Mouse (Mus musculus) hindbrain, embryonic 14.5 days (tissue): ENCODE measurements at regions not wholly inside any gene's neighbourhood (a gene's known extent, or its start where the extent isn't known, plus 50 kb on each side); places are given as distances from the start of the nearest gene placed in this dataset.
"Not testable (repeated sequence)": the region's sequence is repeated elsewhere in the genome, so short reads cannot be mapped to it uniquely, and the experiment has no call there.

ENCODE experiments used
- ATAC-seq: fragments of 200-750 bp; cut with Nextera tagmentation; 2 replicates; pipeline ENCODE4 v1.8.0; 2017; ENCODE audit warnings: moderate number of reproducible peaks, mild to moderate bottlenecking, moderate TSS enrichment, moderate library complexity; ENCODE audit not compliant: low FRiP score
- DNase-seq: peaks from one replicate; pipeline ENCODE4 v3.0.0-alpha.2; 2015; ENCODE audit warnings: low spot score
- H3K27ac ChIP-seq: fragments of 300-500 bp; sonication (generic); 2 replicates; pipeline ENCODE4 v1.5.1; 2014; ENCODE audit warnings: mild to moderate bottlenecking, moderate library complexity
- H3K27me3 ChIP-seq: fragments of 300-500 bp; sonication (generic); 2 replicates; pipeline ENCODE4 v1.6.1; 2014; ENCODE audit warnings: mild to moderate bottlenecking, low read length, mixed read lengths; ENCODE audit not compliant: control insufficient read depth, insufficient read depth
- H3K36me3 ChIP-seq: fragments of 300-500 bp; sonication (generic); replicated peaks from 2 replicates; pipeline ENCODE4 v1.6.1; 2014; ENCODE audit not compliant: control insufficient read depth, insufficient read depth
- H3K4me1 ChIP-seq: fragments of 300-500 bp; sonication (generic); replicated peaks from 2 replicates; pipeline ENCODE4 v1.6.1; 2014; ENCODE audit warnings: antibody characterized with exemption, low read length, mixed read lengths; ENCODE audit not compliant: control insufficient read depth, insufficient read depth
- H3K4me2 ChIP-seq: fragments of 300-500 bp; sonication (generic); replicated peaks from 2 replicates; pipeline ENCODE4 v1.6.1; 2014; ENCODE audit warnings: mild to moderate bottlenecking, moderate library complexity
- H3K4me3 ChIP-seq: fragments of 300-500 bp; sonication (generic); replicated peaks from 2 replicates; pipeline ENCODE4 v1.5.1; 2014; ENCODE audit warnings: mild to moderate bottlenecking, low read length
- H3K9ac ChIP-seq: fragments of 300-500 bp; sonication (generic); 2 replicates; pipeline ENCODE4 v1.6.1; 2014
- H3K9me3 ChIP-seq: fragments of 300-500 bp; sonication (generic); 2 replicates; pipeline ENCODE4 v1.6.1; 2016; ENCODE audit warnings: low read length; ENCODE audit not compliant: control insufficient read depth
- WGBS: fragments of 180-500 bp; shearing (Covaris S2); extraction: QIAGEN DNeasy Blood & Tissue Kit; methylation state at CpG from one replicate; pipeline ENCODE4 v1.1.7; 2014; 5-methylcytosine and 5-hydroxymethylcytosine counted together

- H3K36me3 ChIP-seq, H3K4me1 ChIP-seq, H3K27ac ChIP-seq, H3K4me3 ChIP-seq, DNase-seq, H3K9ac ChIP-seq, H3K27me3 ChIP-seq, H3K4me2 ChIP-seq, H3K9me3 ChIP-seq, ATAC-seq: not testable (repeated sequence)
- 94% methylated on average over 3 of the region's 3 CpGs for WGBS
Observed at GRCm38 (mm10) chr10:51397016-51397415, 83.4 kb upstream of the Gm49339 start.

GRCm38 (mm10) chr10:51405141-51405540 lies 75.3 kb upstream of the Gm49339 start:
- Histone ChIP-seq H3K4me3 (no peak overlapping the region), H3K27ac (no peak overlapping the region), H3K27me3 (no peaks in the 10 kb centered on the region), H3K36me3 (no peaks in the 10 kb centered on the region), H3K9ac (no peak overlapping the region), H3K9me3 (no peaks in the 10 kb centered on the region), H3K4me2 (no peak overlapping the region), H3K4me1 (no peaks in the 10 kb centered on the region)
- ATAC-seq (peak; percentile 80; the same call in 1 of the 2 replicates), DNase-seq (peak; percentile 92)
- 6% methylated on average over 9 of the region's 9 CpGs for WGBS

GRCm38 (mm10) chr10:51412795-51413194 lies 67.6 kb upstream of the Gm49339 start:
- H3K4me3 ChIP-seq = no peak overlapping the region
- H3K27me3 ChIP-seq = no peaks in the 10 kb centered on the region
- H3K9me3 ChIP-seq = no peaks in the 10 kb centered on the region
- ATAC-seq = no peak
- H3K4me2 ChIP-seq = no peak overlapping the region
- no peak for DNase-seq
- no peak overlapping the region for H3K27ac ChIP-seq
- no peak overlapping the region for H3K9ac ChIP-seq
- no peaks in the 10 kb centered on the region for H3K36me3 ChIP-seq
- no peaks in the 10 kb centered on the region for H3K4me1 ChIP-seq

- Histone ChIP-seq H3K36me3 (no peaks in the 10 kb centered on the region), H3K9ac (no peak overlapping the region), H3K4me3 (no peak overlapping the region), H3K4me1 (no peaks in the 10 kb centered on the region), H3K27me3 (no peaks in the 10 kb centered on the region), H3K4me2 (no peak overlapping the region), H3K27ac (no peak overlapping the region), H3K9me3 (no peaks in the 10 kb centered on the region)
- WGBS = 88% methylated on average over 1 of the region's 1 CpGs
- ATAC-seq = no peak
- DNase-seq = no peak
Observed at GRCm38 (mm10) chr10:51414512-51414911, 65.9 kb upstream of the Gm49339 start.

GRCm38 (mm10) chr10:51416723-51417122 lies 63.7 kb upstream of the Gm49339 start:
- DNase-seq = no peak
- H3K4me2 ChIP-seq = no peak overlapping the region
- H3K36me3 ChIP-seq = no peaks in the 10 kb centered on the region
- no peak overlapping the region for H3K9ac ChIP-seq
- H3K4me3 ChIP-seq = no peak overlapping the region
- no peaks in the 10 kb centered on the region for H3K9me3 ChIP-seq
- H3K4me1 ChIP-seq = no peaks in the 10 kb centered on the region
- no peak for ATAC-seq
- H3K27ac ChIP-seq = no peak overlapping the region
- H3K27me3 ChIP-seq = no peaks in the 10 kb centered on the region

GRCm38 (mm10) chr10:51417221-51417911 lies 63.0 kb upstream of the Gm49339 start:
- DNase-seq (no peak), ATAC-seq (no peak)
- no peaks in the 10 kb centered on the region for H3K27me3 ChIP-seq
- no peak overlapping the region for H3K4me3 ChIP-seq
- H3K27ac ChIP-seq = no peak overlapping the region
- 79% methylated on average over 3 of the region's 3 CpGs for WGBS
- no peaks in the 10 kb centered on the region for H3K36me3 ChIP-seq
- H3K4me2 ChIP-seq = no peak overlapping the region
- H3K4me1 ChIP-seq = no peaks in the 10 kb centered on the region
- H3K9me3 ChIP-seq = no peaks in the 10 kb centered on the region
- H3K9ac ChIP-seq = no peak overlapping the region

- WGBS = 92% methylated on average over 1 of the region's 1 CpGs
- Histone ChIP-seq H3K36me3 (no peaks in the 10 kb centered on the region), H3K27me3 (no peaks in the 10 kb centered on the region), H3K27ac (no peak overlapping the region), H3K9me3 (no peaks in the 10 kb centered on the region), H3K4me1 (no peaks in the 10 kb centered on the region), H3K9ac (no peak overlapping the region), H3K4me3 (no peak overlapping the region), H3K4me2 (no peak overlapping the region)
- no peak for DNase-seq
- ATAC-seq = no peak
Observed at GRCm38 (mm10) chr10:51418550-51418949, 61.9 kb upstream of the Gm49339 start.

GRCm38 (mm10) chr10:51422501-51422900 lies 57.9 kb upstream of the Gm49339 start:
- 71% methylated on average over 1 of the region's 1 CpGs for WGBS
- H3K4me1 ChIP-seq = no peaks in the 10 kb centered on the region
- H3K4me2 ChIP-seq = no peak overlapping the region
- H3K27ac ChIP-seq = no peak overlapping the region
- DNase-seq = no peak
- no peak overlapping the region for H3K9ac ChIP-seq
- H3K36me3 ChIP-seq = no peaks in the 10 kb centered on the region
- H3K27me3 ChIP-seq = no peaks in the 10 kb centered on the region
- ATAC-seq = no peak
- no peaks in the 10 kb centered on the region for H3K9me3 ChIP-seq
- no peak overlapping the region for H3K4me3 ChIP-seq
